Mouse (Mus musculus): ENCODE results near the gene Cnot6l. TPM values are rescaled to one million over a fixed set of nuclear protein-coding genes. Genes with fewer than 3 reads are reported as not detected.

The Cnot6l gene
- polyA plus RNA-seq, 1 experiment from 2014 or later, result 17.6 TPM

DNA sequence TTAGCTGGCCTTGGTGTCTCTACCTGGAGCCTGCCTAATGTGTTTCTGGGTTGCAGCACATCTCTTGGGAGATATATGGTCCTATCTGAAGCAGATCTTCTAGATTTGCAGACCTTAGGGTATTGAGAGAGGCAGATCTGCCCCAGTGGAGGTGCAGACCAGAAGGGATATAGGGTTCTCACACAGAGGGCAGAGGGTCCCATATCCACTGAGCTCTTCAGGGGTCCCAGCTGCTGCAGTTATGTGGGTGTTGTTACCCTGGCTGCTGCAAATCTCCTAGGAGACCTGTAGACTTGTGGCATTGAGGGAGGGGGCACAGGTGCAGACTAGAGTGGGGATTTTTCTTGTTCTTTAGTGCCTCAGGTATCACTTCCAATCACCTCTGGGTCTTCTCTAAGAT is 98.4 kb downstream of the Cnot6l start:
- no peak overlapping the region for H3K4me2 ChIP-seq
- H3K27me3 ChIP-seq (replicated peaks), result no peaks in the 10 kb centered on the region
- H3K4me3 ChIP-seq, result no peak overlapping the region
- no peak overlapping the region for H3K9ac ChIP-seq
- H3K4me1 ChIP-seq (replicated peaks), result no peaks in the 10 kb centered on the region
- no peak for ATAC-seq (ENCODE audit: insufficient number of reproducible peaks, low FRiP score)
- H3K36me3 ChIP-seq, result no peaks in the 10 kb centered on the region
- H3K27ac ChIP-seq (ENCODE audit: poor library complexity, severe bottlenecking), result no peak overlapping the region
- H3K9me3 ChIP-seq (replicated peaks), result no peaks in the 10 kb centered on the region

DNA sequence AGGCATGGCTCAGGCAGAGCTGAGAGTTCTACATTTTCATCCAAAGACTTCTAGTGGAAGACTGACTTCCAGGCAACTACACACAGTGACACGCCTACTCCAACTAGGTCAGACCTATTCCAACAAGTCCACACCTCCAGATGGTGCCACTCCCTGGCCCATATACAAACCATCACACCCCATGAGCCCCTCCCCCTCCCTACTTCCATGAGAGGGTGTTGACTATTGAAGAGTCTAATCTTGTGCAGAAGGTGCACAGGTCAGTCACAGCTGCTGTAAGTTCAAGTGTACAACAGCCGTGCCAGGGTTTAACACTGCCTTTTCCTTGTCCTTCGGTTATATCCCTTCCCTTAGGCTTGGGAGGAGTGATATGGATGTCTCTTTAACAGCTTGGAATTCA is 121.5 kb downstream of the Cnot6l start:
- Histone ChIP-seq H3K36me3 (no peaks in the 10 kb centered on the region), H3K27me3 (replicated peaks) (no peaks in the 10 kb centered on the region), H3K4me3 (no peak overlapping the region), H3K27ac (ENCODE audit: poor library complexity, severe bottlenecking) (no peak overlapping the region), H3K4me1 (replicated peaks) (peaks cover 13% of the 10 kb centered on the region), H3K4me2 (no peak overlapping the region), H3K9ac (no peak overlapping the region), H3K9me3 (replicated peaks) (no peaks in the 10 kb centered on the region)
- ATAC-seq (ENCODE audit: insufficient number of reproducible peaks, low FRiP score), result no peak
- WGBS, result 58% methylated on average over 3 of the region's 3 CpGs

DNA sequence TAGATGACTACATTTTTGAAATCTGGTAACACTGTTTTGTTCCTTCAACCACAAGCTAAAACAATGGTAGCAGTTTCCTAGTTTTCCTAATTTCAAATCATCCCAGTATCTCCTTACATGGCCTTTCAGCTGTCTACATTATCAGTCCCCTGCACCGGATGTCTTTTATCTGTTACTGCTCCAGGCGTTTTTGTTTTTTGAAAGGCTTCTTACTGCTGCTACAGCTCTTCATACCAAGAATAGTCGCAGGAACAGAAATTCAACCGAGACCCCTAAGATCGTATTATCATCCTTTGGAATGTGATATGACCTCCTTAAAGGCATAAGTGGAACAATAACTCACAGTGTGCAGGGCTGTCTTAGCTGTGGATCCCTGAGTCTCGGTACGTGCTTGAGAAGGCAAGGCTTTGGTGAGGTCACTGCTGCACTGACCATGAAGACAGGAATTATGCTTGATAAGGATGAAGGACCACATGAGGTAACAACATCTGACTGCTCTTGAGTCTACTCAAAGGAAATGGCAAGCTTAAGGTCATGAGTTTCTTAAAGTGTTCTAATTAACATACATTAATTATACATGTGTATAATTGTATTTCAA is 122.4 kb downstream of the Cnot6l start:
- no peak overlapping the region for H3K9ac ChIP-seq
- no peaks in the 10 kb centered on the region for H3K27me3 ChIP-seq (replicated peaks)
- H3K27ac ChIP-seq (ENCODE audit: poor library complexity, severe bottlenecking), result no peak overlapping the region
- H3K4me1 ChIP-seq (replicated peaks), result peaks cover 15% of the 10 kb centered on the region
- no peak overlapping the region for H3K4me3 ChIP-seq
- no peaks in the 10 kb centered on the region for H3K9me3 ChIP-seq (replicated peaks)
- no peak overlapping the region for H3K4me2 ChIP-seq
- ATAC-seq (ENCODE audit: insufficient number of reproducible peaks, low FRiP score), result no peak
- WGBS, result 30% methylated on average over 7 of the region's 7 CpGs
- H3K36me3 ChIP-seq, result no peaks in the 10 kb centered on the region

DNA sequence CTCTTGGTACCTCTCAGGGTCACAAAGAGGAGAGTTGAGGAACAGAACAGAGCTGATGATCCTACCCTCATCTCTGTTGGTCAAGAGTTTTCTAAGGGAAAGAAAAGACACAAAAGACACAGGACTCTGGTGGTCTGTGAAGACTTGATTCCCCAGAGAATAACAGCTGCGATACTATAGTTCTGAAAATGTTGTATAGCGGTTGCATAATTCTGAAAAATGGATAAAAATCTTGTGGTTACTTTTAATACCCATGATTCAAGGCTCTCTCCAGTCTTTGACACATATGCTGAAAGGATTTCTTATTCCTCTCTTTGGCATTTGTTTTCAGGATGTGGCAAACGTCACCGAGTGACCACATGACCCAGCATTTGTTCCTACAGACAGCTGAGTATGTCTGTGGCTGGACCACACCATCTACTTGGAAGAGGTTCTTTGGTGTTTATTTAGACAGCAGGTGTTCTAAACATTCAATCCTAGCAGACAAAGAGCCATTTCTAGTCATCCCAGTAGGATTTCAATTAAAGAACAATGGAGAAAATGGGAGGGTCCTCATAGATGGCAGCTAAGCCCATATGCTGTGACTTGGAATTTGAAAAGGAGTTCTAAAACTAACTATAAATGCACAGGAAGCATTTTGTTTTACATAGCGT is 124.7 kb downstream of the Cnot6l start:
- Histone ChIP-seq H3K9ac (no peak overlapping the region), H3K36me3 (no peaks in the 10 kb centered on the region), H3K4me2 (no peak overlapping the region), H3K27me3 (replicated peaks) (no peaks in the 10 kb centered on the region), H3K4me3 (no peak overlapping the region), H3K9me3 (replicated peaks) (no peaks in the 10 kb centered on the region), H3K27ac (ENCODE audit: poor library complexity, severe bottlenecking) (no peak overlapping the region), H3K4me1 (replicated peaks) (peaks cover 15% of the 10 kb centered on the region)
- no peak for ATAC-seq (ENCODE audit: insufficient number of reproducible peaks, low FRiP score)
- 80% methylated on average over 5 of the region's 5 CpGs for WGBS

DNA sequence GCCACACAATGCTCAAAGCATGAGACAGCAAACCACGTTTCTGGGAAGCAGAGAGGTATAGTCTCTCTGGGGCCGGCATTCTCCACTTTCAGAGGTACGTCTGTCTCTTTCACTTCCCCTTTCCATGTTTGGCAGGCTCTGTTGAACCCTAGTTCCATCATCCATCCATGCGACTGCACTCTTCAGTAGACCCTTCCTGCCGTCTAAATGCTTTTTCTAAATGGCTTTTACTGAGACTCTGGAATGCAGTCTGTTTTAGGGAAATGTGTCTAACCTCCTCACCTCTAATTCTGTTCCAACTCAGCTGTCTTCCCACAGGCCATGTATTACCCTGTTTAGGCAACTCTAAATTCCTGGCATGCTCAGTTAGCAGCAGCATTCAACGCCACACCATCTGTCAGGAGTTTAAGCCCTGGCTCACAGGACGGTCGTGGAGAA is 126.3 kb downstream of the Cnot6l start:
- Histone ChIP-seq H3K4me2 (peak overlapping the region; percentile 0; the same call in 1 of the 2 replicates), H3K4me1 (replicated peaks) (peaks cover 12% of the 10 kb centered on the region), H3K27ac (ENCODE audit: poor library complexity, severe bottlenecking) (no peak overlapping the region), H3K27me3 (replicated peaks) (no peaks in the 10 kb centered on the region), H3K4me3 (no peak overlapping the region), H3K36me3 (no peaks in the 10 kb centered on the region), H3K9me3 (replicated peaks) (no peaks in the 10 kb centered on the region), H3K9ac (no peak overlapping the region)
- 39% methylated on average over 8 of the region's 8 CpGs for WGBS
- ATAC-seq (ENCODE audit: insufficient number of reproducible peaks, low FRiP score), result no peak

DNA sequence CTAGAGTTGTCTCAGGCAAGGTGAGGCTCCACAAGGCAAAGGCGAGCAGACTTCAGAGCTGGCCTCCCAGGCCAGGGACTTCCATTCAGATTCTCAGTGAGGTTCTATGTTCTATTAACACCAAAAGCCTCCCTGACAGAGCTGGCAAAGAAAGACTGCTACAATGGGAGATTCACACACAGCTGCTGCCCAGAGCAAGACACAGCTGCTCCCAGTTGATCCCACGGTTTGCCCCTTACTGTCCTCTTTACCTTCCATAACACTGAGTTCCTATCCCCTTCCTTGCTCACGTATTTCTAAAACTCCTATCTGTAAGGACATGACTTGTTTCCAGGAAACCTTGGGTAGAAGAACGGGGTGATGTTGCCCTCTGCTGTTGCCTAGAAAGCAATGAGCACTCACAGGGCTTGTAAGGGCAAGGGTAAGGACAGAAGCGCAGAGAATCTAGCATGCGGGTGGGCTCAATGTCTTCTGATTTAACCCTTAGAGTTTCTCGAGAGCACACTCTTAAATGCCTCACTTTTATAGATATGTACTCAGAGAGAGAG is 127.8 kb downstream of the Cnot6l start:
- no peak for ATAC-seq (ENCODE audit: insufficient number of reproducible peaks, low FRiP score)
- no peaks in the 10 kb centered on the region for H3K36me3 ChIP-seq
- 56% methylated on average over 7 of the region's 7 CpGs for WGBS
- H3K9me3 ChIP-seq (replicated peaks), result no peaks in the 10 kb centered on the region
- no peak overlapping the region for H3K4me2 ChIP-seq
- H3K4me1 ChIP-seq (replicated peaks), result peaks cover 5% of the 10 kb centered on the region; the same call in 1 of the 2 replicates
- H3K9ac ChIP-seq, result no peak overlapping the region
- H3K4me3 ChIP-seq, result no peak overlapping the region
- H3K27me3 ChIP-seq (replicated peaks), result no peaks in the 10 kb centered on the region
- no peak overlapping the region for H3K27ac ChIP-seq (ENCODE audit: poor library complexity, severe bottlenecking)

DNA sequence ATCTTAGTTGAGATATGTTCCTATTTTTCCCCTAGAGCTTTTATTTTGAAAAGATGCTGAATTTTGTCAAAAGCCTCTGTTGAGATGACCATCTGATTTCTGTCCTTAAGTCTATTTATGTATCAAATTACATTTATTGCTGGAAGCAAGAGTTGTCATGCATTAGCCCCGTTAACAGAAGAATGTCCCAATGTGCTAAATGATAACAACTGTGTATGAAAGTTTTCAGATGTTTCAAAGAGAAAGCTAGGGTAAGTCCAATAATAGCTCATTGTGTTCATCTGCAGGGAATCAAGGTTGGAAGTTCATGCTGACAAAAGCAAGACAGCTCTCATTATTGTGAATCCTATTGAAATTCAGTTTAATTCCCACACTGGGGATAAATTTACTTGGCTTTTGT is 129.9 kb downstream of the Cnot6l start:
- no peak overlapping the region for H3K9ac ChIP-seq
- H3K9me3 ChIP-seq (replicated peaks), result no peaks in the 10 kb centered on the region
- H3K36me3 ChIP-seq, result no peaks in the 10 kb centered on the region
- 58% methylated on average over 1 of the region's 1 CpGs for WGBS
- H3K27me3 ChIP-seq (replicated peaks), result no peaks in the 10 kb centered on the region
- H3K4me1 ChIP-seq (replicated peaks), result peaks cover 5% of the 10 kb centered on the region; the same call in 1 of the 2 replicates
- no peak overlapping the region for H3K4me2 ChIP-seq
- H3K27ac ChIP-seq (ENCODE audit: poor library complexity, severe bottlenecking), result no peak overlapping the region
- no peak overlapping the region for H3K4me3 ChIP-seq
- ATAC-seq (ENCODE audit: insufficient number of reproducible peaks, low FRiP score), result no peak

DNA sequence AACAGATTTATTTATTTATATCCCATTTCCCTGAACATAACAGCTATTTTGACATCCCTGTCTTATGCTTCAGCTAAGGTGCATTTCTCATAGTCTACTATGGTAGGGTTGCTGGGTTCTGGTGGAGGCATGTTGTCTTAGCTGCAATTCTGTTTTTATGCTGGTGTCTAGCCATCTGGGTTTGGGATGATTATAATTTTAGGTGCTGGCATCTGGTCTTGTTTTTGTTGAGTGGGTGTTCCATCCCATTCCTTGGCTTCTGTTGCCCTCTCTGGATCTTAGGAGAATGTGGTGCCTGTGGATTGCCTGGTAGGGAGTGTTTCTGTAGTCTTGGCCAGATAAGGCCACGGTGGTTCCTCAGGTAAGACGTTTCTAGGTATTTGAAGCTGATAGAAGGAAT is 134.2 kb downstream of the Cnot6l start:
- no peak for ATAC-seq (ENCODE audit: insufficient number of reproducible peaks, low FRiP score)
- no peaks in the 10 kb centered on the region for H3K4me1 ChIP-seq (replicated peaks)
- no peaks in the 10 kb centered on the region for H3K36me3 ChIP-seq
- WGBS, result 81% methylated on average over 2 of the region's 2 CpGs
- no peak overlapping the region for H3K27ac ChIP-seq (ENCODE audit: poor library complexity, severe bottlenecking)
- H3K9me3 ChIP-seq (replicated peaks), result no peaks in the 10 kb centered on the region
- no peak overlapping the region for H3K4me2 ChIP-seq
- no peak overlapping the region for H3K9ac ChIP-seq
- H3K27me3 ChIP-seq (replicated peaks), result no peaks in the 10 kb centered on the region
- H3K4me3 ChIP-seq, result no peak overlapping the region

Other genes with a start within 250 kb of the Cnot6l start
- gene Cxcl13, start 207.2 kb downstream of the Cnot6l start, polyA plus RNA-seq (2016; fragmentation: Nextera tagmentation; extraction: Ambion mirVana), result 0.71 and 0.84 TPM in 2 replicates
- gene Mrpl1, start 45.3 kb upstream of the Cnot6l start, polyA plus RNA-seq (2016; fragmentation: Nextera tagmentation; extraction: Ambion mirVana), result 25.0 and 26.4 TPM in 2 replicates
- 21.2 and 22.8 TPM in 2 replicates for gene Fras1, start 209.8 kb upstream of the Cnot6l start, polyA plus RNA-seq (2016; fragmentation: Nextera tagmentation; extraction: Ambion mirVana)

Data from heart, embryonic 12.5 days (tissue).